Mouse (Mus musculus) megakaryocyte, adult 5-6 weeks (primary cell): Measurements from ENCODE around the gene Atp13a4. TPM values are rescaled to one million over a fixed set of nuclear protein-coding genes. Genes with fewer than 3 reads are reported as not detected.

Source experiments
- ATAC-seq: 2 replicates; pipeline ENCODE4 v1.8.0; 2016; ENCODE audit warnings: mild to moderate bottlenecking, inconsistent platforms; ENCODE audit not compliant: poor library complexity, severe bottlenecking
- total RNA-seq, 2 experiments: library from RNA; stranded (forward) in 1 of 2; stranded (reverse) in 1 of 2; fragments of 153-499, 151-499 nt in 1 of 2; fragments of 221-1000, 200-1000 nt in 1 of 2; gene quantifications; 2 replicates each; pipeline versions ENCODE4 v1.2.3 to v1.2.4; 2015 to 2017

Atp13a4 gene
- total RNA-seq (2015) = not detected in 2 replicates
- total RNA-seq (2017) = not detected in 2 replicates

DNA sequence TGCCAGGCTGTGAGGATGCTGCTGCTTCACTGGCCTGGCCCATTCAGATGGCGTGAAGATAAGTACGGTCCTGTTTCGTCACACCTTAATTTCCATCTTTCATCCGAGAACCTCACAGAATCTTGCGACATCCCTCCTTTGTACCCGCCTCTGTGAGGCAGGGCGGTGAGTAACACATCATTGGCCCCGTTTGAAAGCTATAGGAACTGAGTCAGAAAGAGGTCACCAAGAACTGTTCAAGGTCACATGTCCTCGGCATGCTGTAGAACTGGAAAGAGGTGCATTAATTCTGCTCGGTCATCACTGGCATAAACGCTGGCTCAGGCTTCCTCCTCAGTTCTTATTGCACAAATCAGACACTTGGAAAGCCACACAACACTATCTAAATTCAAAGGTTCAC lies at the start of gene Atp13a4:
TSS of gene Atp13a4 (minus strand) at position 36 of the 400 bp plus-strand sequence.
- ATAC-seq = no peak

DNA sequence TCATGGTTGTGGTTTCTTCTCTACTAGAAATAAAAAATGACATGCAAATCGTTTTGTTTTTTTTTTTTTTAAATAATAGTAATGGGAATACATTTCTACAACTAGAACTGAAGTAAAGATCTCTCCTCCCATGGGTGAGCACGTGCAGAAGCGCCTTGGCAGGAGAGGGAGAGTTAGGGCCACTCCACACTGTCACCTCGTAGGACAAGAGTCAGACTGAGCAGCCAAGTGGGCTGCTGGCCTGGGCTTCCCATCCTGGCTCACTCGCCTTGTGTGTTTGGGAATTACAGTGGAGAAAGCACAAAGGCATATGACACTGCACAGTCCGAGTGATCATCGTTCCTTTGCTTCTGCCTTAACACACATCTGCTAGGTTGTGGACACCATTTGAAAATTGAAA lies 47.5 kb upstream of the Atp13a4 start:
- ATAC-seq = no peak

GRCm38 (mm10) chr16:29579787-29580176 lies 35.1 kb upstream of the Atp13a4 start:
- ATAC-seq = no peak

GRCm38 (mm10) chr16:29579167-29579786 lies 34.6 kb upstream of the Atp13a4 start, which contains the start of gene Opa1:
Gene Opa1 (plus strand): TSS chr16:29579334.
- peak; percentile 99 for ATAC-seq

- no peak for ATAC-seq
Observed at GRCm38 (mm10) chr16:29575620-29576019, 31.0 kb upstream of the Atp13a4 start.

- no peak for ATAC-seq
Observed at GRCm38 (mm10) chr16:29574013-29574412, 29.3 kb upstream of the Atp13a4 start.

GRCm38 (mm10) chr16:29560869-29561268 lies 16.2 kb upstream of the Atp13a4 start:
- ATAC-seq = peak; percentile 35; the same call in 1 of the 2 replicates

DNA sequence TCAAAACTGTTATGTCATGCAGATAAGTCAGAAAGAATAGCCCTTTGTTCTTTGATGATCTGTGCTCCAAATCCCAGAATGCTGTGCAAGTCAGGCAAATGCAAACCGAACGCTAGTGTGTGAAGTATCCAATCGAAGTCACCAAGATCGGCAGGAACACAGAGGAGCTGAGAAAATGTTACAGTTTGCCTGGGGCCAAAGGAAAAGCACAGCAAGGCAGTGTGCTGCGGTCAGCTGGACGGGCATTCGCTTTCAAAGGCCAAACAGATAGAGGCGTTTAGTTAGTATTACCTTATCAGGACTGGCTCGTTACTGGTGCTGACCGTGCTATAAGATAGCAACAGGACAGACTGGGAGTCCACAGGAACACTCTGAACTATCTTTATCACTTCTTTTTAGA lies 15.8 kb upstream of the Atp13a4 start:
- no peak for ATAC-seq

GRCm38 (mm10) chr16:29559667-29560066 lies 15.0 kb upstream of the Atp13a4 start:
- ATAC-seq = no peak

GRCm38 (mm10) chr16:29541261-29541683 lies 3.4 kb downstream of the Atp13a4 start:
- ATAC-seq = no peak

DNA sequence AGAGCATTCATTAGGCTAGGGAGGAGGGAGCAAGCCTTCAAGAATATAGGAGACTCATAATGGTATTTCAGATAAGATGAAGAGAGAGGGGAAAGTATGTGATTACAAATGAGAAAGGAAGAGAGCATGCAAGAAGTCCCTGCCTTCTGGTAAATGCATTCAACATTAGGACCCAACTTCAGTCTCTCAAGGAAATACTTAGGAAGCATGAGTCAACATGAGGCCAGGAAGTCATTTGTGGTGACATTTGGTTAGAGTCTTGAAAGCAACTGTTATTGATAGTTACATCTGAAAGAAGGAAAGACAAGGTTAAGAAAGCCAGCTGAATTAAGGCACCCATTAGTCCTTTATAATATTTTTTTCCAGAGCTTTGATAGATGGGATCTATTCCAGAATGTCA lies 4.8 kb downstream of the Atp13a4 start:
- no peak for ATAC-seq

- no peak for ATAC-seq
Observed at GRCm38 (mm10) chr16:29536411-29537204, 8.1 kb downstream of the Atp13a4 start.

- ATAC-seq = no peak
Observed at GRCm38 (mm10) chr16:29535866-29536265, 8.8 kb downstream of the Atp13a4 start.

DNA sequence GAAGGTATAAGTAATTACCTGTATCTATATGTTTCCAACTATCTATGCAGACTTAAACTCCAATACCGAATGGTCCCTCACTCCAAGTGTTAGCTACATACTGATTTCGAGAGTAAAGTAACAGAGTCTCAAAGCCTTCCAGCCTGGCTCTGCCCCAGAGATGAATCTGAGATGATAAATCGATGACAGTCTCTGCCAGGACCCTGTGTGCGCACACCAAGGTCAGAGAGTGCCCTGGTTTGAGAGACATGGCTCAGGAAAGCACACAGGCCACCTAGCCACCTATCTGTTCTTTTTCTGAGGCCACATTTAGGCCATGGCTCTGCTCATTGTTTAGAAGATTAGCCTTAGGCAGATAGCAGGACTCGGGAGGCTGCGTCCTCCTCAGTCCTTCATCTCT lies 11.0 kb downstream of the Atp13a4 start:
- no peak for ATAC-seq

GRCm38 (mm10) chr16:29527085-29527484 lies 17.6 kb downstream of the Atp13a4 start:
- ATAC-seq = peak; percentile 63

GRCm38 (mm10) chr16:29526585-29526984 lies 18.1 kb downstream of the Atp13a4 start:
- no peak for ATAC-seq

- no peak for ATAC-seq
Observed at GRCm38 (mm10) chr16:29512495-29512894, 32.2 kb downstream of the Atp13a4 start.

DNA sequence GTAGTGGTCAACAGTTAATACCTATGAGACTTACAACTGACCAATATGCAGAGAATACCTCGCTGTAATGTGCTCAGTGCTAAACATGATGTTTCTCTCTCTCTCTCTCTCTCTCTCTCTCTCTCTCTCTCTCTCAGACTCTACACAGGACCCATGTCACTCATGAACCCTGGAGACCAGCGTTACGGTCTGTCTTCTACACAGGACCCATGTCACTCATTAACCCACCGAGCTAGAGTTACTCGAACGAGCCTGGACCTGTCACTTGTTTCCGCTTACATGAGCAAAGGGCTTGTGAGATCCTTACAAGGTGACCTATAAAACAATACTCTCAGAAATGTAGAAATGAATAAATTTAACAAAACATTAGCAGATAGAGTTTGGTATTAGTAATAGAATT lies 33.9 kb downstream of the Atp13a4 start:
- ATAC-seq = no peak

DNA sequence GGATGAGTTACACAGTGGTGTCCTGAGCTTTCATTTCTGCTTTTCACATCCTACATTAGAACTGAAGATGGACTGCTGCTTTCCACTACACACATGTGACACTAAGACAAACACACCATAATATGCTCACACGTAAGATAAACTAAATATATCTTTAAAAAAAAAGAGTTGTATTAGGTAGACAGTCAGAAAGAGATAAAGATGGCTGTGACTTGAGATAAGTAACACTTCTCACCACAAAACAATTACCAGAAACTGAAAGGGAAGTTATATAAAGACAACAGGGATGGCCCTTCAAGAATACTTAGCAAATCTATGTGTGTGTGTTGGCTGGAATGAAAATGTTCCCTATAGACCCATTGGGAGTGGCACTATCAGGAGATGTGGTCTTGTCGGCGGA lies 34.8 kb downstream of the Atp13a4 start:
- ATAC-seq = no peak

DNA sequence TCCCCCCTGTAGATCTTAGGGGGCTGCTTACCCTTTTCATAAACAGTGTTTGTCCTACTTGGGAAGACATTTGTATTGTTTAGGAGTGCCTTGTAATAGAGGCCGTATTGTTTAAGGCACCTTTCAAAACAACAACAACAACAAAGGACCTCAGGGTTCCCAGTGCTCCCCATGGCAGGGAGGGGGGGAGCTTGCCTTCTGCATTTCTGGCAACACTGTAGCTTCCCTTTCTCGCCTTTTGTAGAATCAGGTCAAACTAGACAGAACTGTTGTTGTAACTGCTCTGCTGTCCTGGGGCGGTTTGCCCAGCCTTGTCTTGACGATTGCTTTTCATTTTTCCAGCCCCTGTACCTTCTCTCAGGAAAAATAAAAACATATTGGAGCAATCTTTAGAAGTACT lies 40.0 kb downstream of the Atp13a4 start:
- no peak for ATAC-seq

- ATAC-seq = no peak
Observed at GRCm38 (mm10) chr16:29504198-29504597, 40.5 kb downstream of the Atp13a4 start.

GRCm38 (mm10) chr16:29491031-29491430 lies 53.6 kb downstream of the Atp13a4 start:
- ATAC-seq = no peak
